Mouse (Mus musculus) CH12.LX (cell line): Measurements from ENCODE around the gene D630023F18Rik. TPM values are rescaled to one million over a fixed set of nuclear protein-coding genes. Genes with fewer than 3 reads are reported as not detected.

ENCODE experiments used
- DNase-seq: peaks from one replicate; pipeline ENCODE4 v3.0.0-alpha.2; 2013; ENCODE audit errors: extremely low read depth
- H3K27ac ChIP-seq: 2 replicates; pipeline ENCODE4 v1.5.1; 2012; ENCODE audit warnings: low read depth, mild to moderate bottlenecking, control low read depth, moderate library complexity; ENCODE audit not compliant: insufficient read depth
- H3K27me3 ChIP-seq: replicated peaks from 2 replicates; pipeline ENCODE3; 2012; ENCODE audit warnings: inconsistent platforms
- H3K36me3 ChIP-seq, 2 experiments: replicated peaks in 1 of 2; 2 replicates each; pipeline versions ENCODE3 to v1.6.1; 2012; ENCODE audit warnings: inconsistent platforms in 1 of 2, low read length in 1 of 2, mild to moderate bottlenecking in 1 of 2, mixed read lengths in 1 of 2, moderate library complexity in 1 of 2; ENCODE audit not compliant: control insufficient read depth in 1 of 2, insufficient read depth in 1 of 2
- H3K4me1 ChIP-seq, 2 experiments: 2 replicates each; pipeline ENCODE4 v1.6.1; 2012; ENCODE audit warnings: inconsistent platforms in 1 of 2, moderate library complexity in 1 of 2; ENCODE audit not compliant: insufficient read depth in 2 of 2, control insufficient read depth in 1 of 2
- H3K4me2 ChIP-seq: 2 replicates; pipeline ENCODE4 v1.6.1; 2012; ENCODE audit warnings: low read depth, mild to moderate bottlenecking, control low read depth; ENCODE audit not compliant: poor library complexity, insufficient read depth, severe bottlenecking
- H3K4me3 ChIP-seq, 3 experiments: fragments of 150-350 bp in 1 of 3; sonication (generic) in 1 of 3; replicated peaks in 1 of 3; 2 replicates each; pipeline versions ENCODE3 to v1.5.1; 2011 to 2012; ENCODE audit warnings: low read depth in 2 of 3, low read length in 2 of 3, mild to moderate bottlenecking in 2 of 3, moderate library complexity in 2 of 3, control low read depth in 1 of 3, improper control_type of control experiment in 1 of 3, inconsistent platforms in 1 of 3, mixed read lengths in 1 of 3; ENCODE audit not compliant: poor library complexity in 1 of 3
- H3K79me2 ChIP-seq: replicated peaks from 2 replicates; pipeline ENCODE4 v1.6.1; 2012; ENCODE audit warnings: mild to moderate bottlenecking, moderate library complexity; ENCODE audit not compliant: control insufficient read depth, poor library complexity, insufficient read depth, severe bottlenecking; ENCODE audit errors: extremely low read depth
- H3K9ac ChIP-seq: 2 replicates; pipeline ENCODE4 v1.6.1; 2012; ENCODE audit warnings: low read depth, mild to moderate bottlenecking, control low read depth, moderate library complexity; ENCODE audit not compliant: insufficient read depth
- H3K9me3 ChIP-seq: replicated peaks from 2 replicates; pipeline ENCODE3; 2012; ENCODE audit warnings: low read length, inconsistent platforms, mixed read lengths
- CTCF ChIP-seq, 2 experiments: IDR thresholded peaks in 1 of 2; conservative IDR thresholded peaks in 1 of 2; 2 replicates each; pipeline ENCODE4 v1.5.1; 2011 to 2012; ENCODE audit warnings: low read depth in 2 of 2, low read length in 2 of 2, improper control_type of control experiment in 1 of 2, inconsistent platforms in 1 of 2, mild to moderate bottlenecking in 1 of 2, moderate library complexity in 1 of 2
- EP300 ChIP-seq: IDR thresholded peaks from 2 replicates; pipeline ENCODE4 v1.6.1; 2011; ENCODE audit warnings: low read length, improper control_type of control experiment
- HCFC1 ChIP-seq: IDR thresholded peaks from 2 replicates; pipeline ENCODE4 v1.6.1; 2012; ENCODE audit warnings: low read depth, mild to moderate bottlenecking, inconsistent platforms, low read length, improper control_type of control experiment
- JUND ChIP-seq: conservative IDR thresholded peaks from 2 replicates; pipeline ENCODE4 v1.6.1; 2011; ENCODE audit warnings: low read depth, low read length, improper control_type of control experiment
- KAT2A ChIP-seq: IDR thresholded peaks from 2 replicates; pipeline ENCODE4 v1.6.1; 2012; ENCODE audit warnings: low read length, improper control_type of control experiment, inconsistent platforms; ENCODE audit not compliant: insufficient replicate concordance
- MEF2A ChIP-seq: IDR thresholded peaks from 2 replicates; pipeline ENCODE4 v1.6.1; 2014; ENCODE audit warnings: low read depth, mild to moderate bottlenecking, inconsistent platforms, low read length, improper control_type of control experiment, borderline replicate concordance
- MXI1 ChIP-seq: IDR thresholded peaks from 2 replicates; pipeline ENCODE4 v1.6.1; 2011; ENCODE audit warnings: mild to moderate bottlenecking, low read depth, low read length, improper control_type of control experiment
- NELFE ChIP-seq: IDR thresholded peaks from 2 replicates; pipeline ENCODE4 v1.6.1; 2011; ENCODE audit warnings: low read depth, low read length, improper control_type of control experiment
- NRF1 ChIP-seq: IDR thresholded peaks from 2 replicates; pipeline ENCODE4 v1.6.1; 2014; ENCODE audit warnings: low read depth, mild to moderate bottlenecking, inconsistent platforms, low read length, improper control_type of control experiment, moderate library complexity
- POLR2A ChIP-seq: IDR thresholded peaks from 2 replicates; pipeline ENCODE4 v1.6.1; 2011; ENCODE audit warnings: low read depth, mild to moderate bottlenecking, improper control_type of control experiment, low read length
- RAD21 ChIP-seq: IDR thresholded peaks from 2 replicates; pipeline ENCODE4 v1.6.1; 2011; ENCODE audit warnings: low read depth, mild to moderate bottlenecking, low read length, improper control_type of control experiment, moderate library complexity
- RCOR1 ChIP-seq: conservative IDR thresholded peaks from 2 replicates; pipeline ENCODE4 v1.6.1; 2012; ENCODE audit warnings: low read depth, mild to moderate bottlenecking, inconsistent platforms, low read length, improper control_type of control experiment
- SIN3A ChIP-seq: IDR thresholded peaks from 2 replicates; pipeline ENCODE4 v1.6.1; 2012; ENCODE audit warnings: low read length, improper control_type of control experiment, inconsistent platforms
- SMC3 ChIP-seq: IDR thresholded peaks from 2 replicates; pipeline ENCODE4 v1.6.1; 2011; ENCODE audit warnings: low read depth, low read length, improper control_type of control experiment
- TBP ChIP-seq: conservative IDR thresholded peaks from 2 replicates; pipeline ENCODE4 v1.6.1; 2011; ENCODE audit warnings: low read depth, low read length, improper control_type of control experiment
- TCF12 ChIP-seq: IDR thresholded peaks from 2 replicates; pipeline ENCODE4 v1.6.1; 2014; ENCODE audit warnings: low read depth, mild to moderate bottlenecking, inconsistent platforms, low read length, improper control_type of control experiment
- UBTF ChIP-seq: IDR thresholded peaks from 2 replicates; pipeline ENCODE4 v1.6.1; 2012; ENCODE audit warnings: low read depth, mild to moderate bottlenecking, inconsistent platforms, low read length, improper control_type of control experiment, moderate library complexity
- USF1 ChIP-seq: IDR thresholded peaks from 2 replicates; pipeline ENCODE4 v1.6.1; 2014; ENCODE audit warnings: low read depth, mild to moderate bottlenecking, inconsistent platforms, low read length, improper control_type of control experiment
- ZC3H11A ChIP-seq: IDR thresholded peaks from 2 replicates; pipeline ENCODE4 v1.6.1; 2012; ENCODE audit warnings: low read depth, mild to moderate bottlenecking, inconsistent platforms, low read length, improper control_type of control experiment
- ZKSCAN1 ChIP-seq: IDR thresholded peaks from 2 replicates; pipeline ENCODE4 v1.6.1; 2012; ENCODE audit warnings: low read depth, inconsistent platforms, low read length, improper control_type of control experiment, borderline replicate concordance
- ZNF384 ChIP-seq: IDR thresholded peaks from 2 replicates; pipeline ENCODE4 v1.6.1; 2012; ENCODE audit warnings: low read depth, low read length, improper control_type of control experiment, inconsistent platforms
- dilution Hi-C: fragments of 300-500 bp; cut with MboI; formaldehyde crosslinking; loops from 2 replicates; pipeline ENCODE4 v1.14.3; 2020; ENCODE audit warnings: low sequenced_read_pairs; ENCODE audit not compliant: extremely low pct_unique_long_range_greater_than_20kb, extremely low pct_ligation_motif_present
- in situ Hi-C: fragments of 300-500 bp; cut with MboI; formaldehyde crosslinking; loops from 3 replicates; pipeline ENCODE4 v1.14.3; 2019; ENCODE audit warnings: low sequenced_read_pairs, low pct_ligation_motif_present, low pct_unique_long_range_greater_than_20kb, mixed read lengths
- polyA plus RNA-seq: library from polyadenylated mRNA; unstranded; fragments of >175 nt; gene quantifications from 2 replicates; pipeline ENCODE4 v1.2.1, GENCODE M21; 2012; ENCODE audit warnings: low read depth; ENCODE audit not compliant: insufficient read length
- total RNA-seq, 2 experiments: library from RNA; depleted of rRNA; stranded (reverse); fragments of 300-350 nt in 1 of 2; fragments of >200 nt in 1 of 2; gene quantifications; 2 replicates each; pipeline ENCODE4 v1.2.3; 2012 to 2014

Gene D630023F18Rik
- total and polyA plus RNA-seq, 3 experiments, result 0.13 to 0.17 TPM; not detected in 1

GRCm38 (mm10) chr1:65154814-65155213 is 31.8 kb upstream of the D630023F18Rik start:
- dilution Hi-C loops, result no loop called here
- Histone ChIP-seq H3K4me1 (no peaks in the 10 kb centered on the region), H3K9me3 (peaks cover 5% of the 10 kb centered on the region), H3K4me3 (no peak overlapping the region), H3K36me3 (peaks cover 0 to 4% of the 10 kb centered on the region in 2 experiments), H3K9ac (no peak overlapping the region), H3K27ac (no peak overlapping the region), H3K79me2 (no peaks in the 10 kb centered on the region), H3K27me3 (no peaks in the 10 kb centered on the region), H3K4me2 (no peak overlapping the region)
- no peak for DNase-seq
- no peak for TF ChIP-seq TCF12
- TF ChIP-seq KAT2A, result no peak
- no peak for TF ChIP-seq CTCF (conservative IDR thresholded peaks at IDR 0.05 in 1 of 2, IDR thresholded peaks at IDR 0.05 in 1 of 2; ENCODE audit: low read depth in 2 of 2, low read length in 2 of 2)
- no peak for TF ChIP-seq ZNF384
- TF ChIP-seq HCFC1, result no peak
- TF ChIP-seq EP300, result no peak
- no peak for TF ChIP-seq ZC3H11A
- TF ChIP-seq RCOR1, result no peak
- TF ChIP-seq TBP, result no peak
- TF ChIP-seq UBTF, result no peak
- no peak for TF ChIP-seq USF1
- in situ Hi-C loops, result no loop called here

DNA sequence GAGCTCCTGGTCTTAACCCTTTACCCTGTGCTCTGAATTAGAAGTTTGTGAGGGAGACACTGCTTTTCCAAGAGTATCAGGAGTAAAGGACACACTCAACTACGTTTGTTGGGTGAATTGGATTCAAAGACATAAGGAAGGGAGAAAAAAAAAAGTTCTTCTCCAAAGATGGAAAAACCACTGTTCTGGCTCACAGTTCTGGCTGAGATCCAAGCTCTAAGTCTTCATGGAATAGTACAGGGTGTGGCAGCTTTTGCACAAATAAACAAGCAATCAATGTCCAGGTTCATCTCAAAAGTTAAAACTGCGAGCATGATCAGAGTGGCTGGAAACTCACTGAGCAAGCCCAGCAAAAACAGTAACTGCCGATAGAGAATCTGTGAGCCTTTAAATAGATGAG is 25.0 kb upstream of the D630023F18Rik start:
- in situ Hi-C loops, result no loop called here
- Histone ChIP-seq H3K36me3 (no peaks in the 10 kb centered on the region), H3K4me1 (no peaks in the 10 kb centered on the region), H3K9ac (no peak overlapping the region), H3K9me3 (peaks cover 6% of the 10 kb centered on the region), H3K4me2 (no peak overlapping the region), H3K4me3 (no peak overlapping the region), H3K27ac (no peak overlapping the region), H3K79me2 (no peaks in the 10 kb centered on the region), H3K27me3 (no peaks in the 10 kb centered on the region)
- dilution Hi-C loops, result no loop called here
- no peak for DNase-seq
- TF ChIP-seq NELFE (no peak), HCFC1 (no peak), MEF2A (no peak), SIN3A (no peak), TCF12 (no peak), USF1 (no peak), RCOR1 (no peak), ZKSCAN1 (no peak), POLR2A (no peak), ZC3H11A (no peak), RAD21 (no peak), TBP (no peak), SMC3 (no peak), UBTF (no peak), MXI1 (no peak), JUND (no peak), NRF1 (no peak)
